Mouse (Mus musculus) liver, embryonic 11.5 days (tissue): Measurements from ENCODE around the gene Cftr. TPM values are rescaled to one million over a fixed set of nuclear protein-coding genes. Genes with fewer than 3 reads are reported as not detected.

ENCODE experiments used
- ATAC-seq: fragments of 200-750 bp; cut with Nextera tagmentation; replicated peaks from 2 replicates; pipeline ENCODE4 v1.8.0; 2017; ENCODE audit warnings: moderate number of reproducible peaks, mild to moderate bottlenecking, moderate TSS enrichment, moderate library complexity; ENCODE audit not compliant: low FRiP score
- DNase-seq: peaks from one replicate; pipeline ENCODE4 v3.0.0-alpha.2; 2017; ENCODE audit warnings: low spot score
- H3K27ac ChIP-seq: fragments of 300-500 bp; sonication (generic); 2 replicates; pipeline ENCODE4 v1.5.1; 2014; ENCODE audit warnings: mild to moderate bottlenecking, low read depth, low read length, control low read depth
- H3K27me3 ChIP-seq: fragments of 300-500 bp; sonication (generic); replicated peaks from 2 replicates; pipeline ENCODE4 v1.6.1; 2014; ENCODE audit warnings: low read length, mixed read lengths; ENCODE audit not compliant: control insufficient read depth, insufficient read depth
- H3K36me3 ChIP-seq: fragments of 300-500 bp; sonication (generic); 2 replicates; pipeline ENCODE4 v1.6.1; 2014; ENCODE audit warnings: mild to moderate bottlenecking, low read length, moderate library complexity, mixed read lengths; ENCODE audit not compliant: control insufficient read depth, insufficient read depth
- H3K4me1 ChIP-seq: fragments of 300-500 bp; sonication (generic); replicated peaks from 2 replicates; pipeline ENCODE4 v1.6.1; 2014; ENCODE audit warnings: low read length, mixed read lengths; ENCODE audit not compliant: control insufficient read depth, insufficient read depth
- H3K4me2 ChIP-seq: fragments of 300-500 bp; sonication (generic); 2 replicates; pipeline ENCODE4 v1.6.1; 2014; ENCODE audit warnings: mild to moderate bottlenecking, control low read depth, moderate library complexity
- H3K4me3 ChIP-seq: fragments of 300-500 bp; sonication (generic); 2 replicates; pipeline ENCODE4 v1.5.1; 2014; ENCODE audit warnings: low read depth, low read length, control low read depth
- H3K9ac ChIP-seq: fragments of 300-500 bp; sonication (generic); 2 replicates; pipeline ENCODE4 v1.6.1; 2014; ENCODE audit warnings: low read depth, low read length, control low read depth
- H3K9me3 ChIP-seq: fragments of 300-500 bp; sonication (generic); 2 replicates; pipeline ENCODE4 v1.6.1; 2016; ENCODE audit warnings: low read length, inconsistent platforms, mixed read lengths; ENCODE audit not compliant: control insufficient read depth
- WGBS: fragments of 180-500 bp; shearing (Covaris S2); extraction: QIAGEN DNeasy Blood & Tissue Kit; methylation state at CpG from one replicate; pipeline ENCODE4 v1.1.7; 2014; 5-methylcytosine and 5-hydroxymethylcytosine counted together
- polyA plus RNA-seq: library from polyadenylated mRNA; unstranded; fragments of >200 nt; fragmentation: Nextera tagmentation; extraction: Ambion mirVana; gene quantifications from 2 replicates; pipeline ENCODE4 v1.2.1, GENCODE M21; 2014

The Cftr gene
- polyA plus RNA-seq, 1 experiment from 2014 or later: 0.03 TPM

- H3K9ac ChIP-seq: no peak overlapping the region
- H3K4me3 ChIP-seq: no peak overlapping the region
- no peak overlapping the region for H3K27ac ChIP-seq
- no peaks in the 10 kb centered on the region for H3K9me3 ChIP-seq
- no peak for DNase-seq
- no peaks in the 10 kb centered on the region for H3K4me1 ChIP-seq
- no peaks in the 10 kb centered on the region for H3K36me3 ChIP-seq
- ATAC-seq: no peak
- H3K27me3 ChIP-seq: no peaks in the 10 kb centered on the region
- WGBS: 75% methylated on average over 2 of the region's 2 CpGs
- no peak overlapping the region for H3K4me2 ChIP-seq
Measured at GRCm38 (mm10) chr6:18344272-18344671, 173.8 kb downstream of the Cftr start.

- no peaks in the 10 kb centered on the region for H3K9me3 ChIP-seq
- ATAC-seq (no peak), DNase-seq (no peak)
- H3K27ac ChIP-seq: no peak overlapping the region
- H3K4me3 ChIP-seq: no peak overlapping the region
- no peak overlapping the region for H3K4me2 ChIP-seq
- no peaks in the 10 kb centered on the region for H3K4me1 ChIP-seq
- 64% methylated on average over 3 of the region's 3 CpGs for WGBS
- H3K9ac ChIP-seq: no peak overlapping the region
- no peaks in the 10 kb centered on the region for H3K27me3 ChIP-seq
- no peaks in the 10 kb centered on the region for H3K36me3 ChIP-seq
Measured at GRCm38 (mm10) chr6:18349153-18349858, 178.8 kb downstream of the Cftr start.

- Histone ChIP-seq H3K36me3 (no peaks in the 10 kb centered on the region), H3K4me3 (no peak overlapping the region), H3K4me2 (no peak overlapping the region), H3K9me3 (no peaks in the 10 kb centered on the region; the same call in 1 of the 2 replicates), H3K27ac (no peak overlapping the region), H3K4me1 (no peaks in the 10 kb centered on the region), H3K27me3 (no peaks in the 10 kb centered on the region), H3K9ac (no peak overlapping the region)
- no peak for ATAC-seq
- WGBS: 59% methylated on average over 1 of the region's 1 CpGs
- no peak for DNase-seq
Measured at GRCm38 (mm10) chr6:18360154-18360553, 189.7 kb downstream of the Cftr start.

DNA sequence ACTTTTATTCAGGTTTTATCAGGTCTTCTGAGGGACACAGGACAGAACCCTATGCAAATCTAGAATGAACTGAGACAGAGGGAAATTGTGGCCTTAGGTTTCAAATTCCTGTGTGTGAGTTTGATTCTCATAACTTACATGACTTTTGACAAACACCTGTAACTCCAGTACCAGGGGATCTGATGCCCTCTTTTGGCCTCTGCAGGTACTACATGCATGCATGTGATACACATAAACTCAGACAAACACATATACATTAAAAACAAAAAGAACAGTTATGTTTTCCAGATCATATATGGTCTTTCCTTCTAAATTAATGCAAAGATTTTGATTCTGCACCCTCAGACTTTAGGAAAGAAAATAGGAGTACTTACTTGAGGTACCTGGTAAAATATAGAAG lies 190.5 kb downstream of the Cftr start:
- H3K4me1 ChIP-seq: no peaks in the 10 kb centered on the region
- DNase-seq (no peak), ATAC-seq (no peak)
- H3K9me3 ChIP-seq: no peaks in the 10 kb centered on the region; the same call in 1 of the 2 replicates
- no peak overlapping the region for H3K9ac ChIP-seq
- no peak overlapping the region for H3K4me2 ChIP-seq
- H3K4me3 ChIP-seq: no peak overlapping the region
- H3K27me3 ChIP-seq: no peaks in the 10 kb centered on the region
- no peak overlapping the region for H3K27ac ChIP-seq
- H3K36me3 ChIP-seq: no peaks in the 10 kb centered on the region

GRCm38 (mm10) chr6:18362232-18362631 lies 191.7 kb downstream of the Cftr start:
- no peak overlapping the region for H3K4me2 ChIP-seq
- no peak for DNase-seq
- H3K9me3 ChIP-seq: no peaks in the 10 kb centered on the region; the same call in 1 of the 2 replicates
- ATAC-seq: no peak
- no peaks in the 10 kb centered on the region for H3K4me1 ChIP-seq
- H3K36me3 ChIP-seq: no peaks in the 10 kb centered on the region
- WGBS: 85% methylated on average over 5 of the region's 5 CpGs
- no peak overlapping the region for H3K9ac ChIP-seq
- no peaks in the 10 kb centered on the region for H3K27me3 ChIP-seq
- no peak overlapping the region for H3K4me3 ChIP-seq
- no peak overlapping the region for H3K27ac ChIP-seq

GRCm38 (mm10) chr6:18369054-18369453 lies 198.6 kb downstream of the Cftr start:
- Histone ChIP-seq H3K36me3 (no peaks in the 10 kb centered on the region), H3K9me3 (no peaks in the 10 kb centered on the region), H3K4me2 (no peak overlapping the region), H3K27ac (no peak overlapping the region), H3K4me1 (no peaks in the 10 kb centered on the region), H3K9ac (no peak overlapping the region), H3K4me3 (no peak overlapping the region), H3K27me3 (no peaks in the 10 kb centered on the region)
- ATAC-seq (no peak), DNase-seq (no peak)
- 78% methylated on average over 3 of the region's 3 CpGs for WGBS

- 81% methylated on average over 4 of the region's 4 CpGs for WGBS
Measured at GRCm38 (mm10) chr6:18369723-18370122, 199.2 kb downstream of the Cftr start.

More at GRCm38 (mm10) chr6:18369723-18370122, 199.2 kb downstream of the Cftr start:
- no peak overlapping the region for H3K27ac ChIP-seq
- H3K4me2 ChIP-seq: no peak overlapping the region
- H3K36me3 ChIP-seq: no peaks in the 10 kb centered on the region
- ATAC-seq: no peak
- H3K4me1 ChIP-seq: no peaks in the 10 kb centered on the region
- no peak overlapping the region for H3K9ac ChIP-seq
- no peak overlapping the region for H3K4me3 ChIP-seq
- no peaks in the 10 kb centered on the region for H3K9me3 ChIP-seq
- H3K27me3 ChIP-seq: no peaks in the 10 kb centered on the region
- DNase-seq: no peak

Other genes starting within 250 kb of the Cftr start
- gene Wnt2, start 140.1 kb upstream of the Cftr start, polyA plus RNA-seq: 6.1 and 7.8 TPM in 2 replicates
- gene Asz1, start 61.6 kb upstream of the Cftr start, polyA plus RNA-seq: 0.34 TPM in 1 of 2 replicates, not detected in the other